Mouse (Mus musculus): ENCODE measurements at regions not wholly inside any gene's neighbourhood (a gene's known extent, or its start where the extent isn't known, plus 50 kb on each side); places are given as distances from the start of the nearest gene placed in this dataset.

GRCm38 (mm10) chr11:18821384-18821783 lies 197.4 kb downstream of the Meis1 start:
- DNase-seq: no peak

DNA sequence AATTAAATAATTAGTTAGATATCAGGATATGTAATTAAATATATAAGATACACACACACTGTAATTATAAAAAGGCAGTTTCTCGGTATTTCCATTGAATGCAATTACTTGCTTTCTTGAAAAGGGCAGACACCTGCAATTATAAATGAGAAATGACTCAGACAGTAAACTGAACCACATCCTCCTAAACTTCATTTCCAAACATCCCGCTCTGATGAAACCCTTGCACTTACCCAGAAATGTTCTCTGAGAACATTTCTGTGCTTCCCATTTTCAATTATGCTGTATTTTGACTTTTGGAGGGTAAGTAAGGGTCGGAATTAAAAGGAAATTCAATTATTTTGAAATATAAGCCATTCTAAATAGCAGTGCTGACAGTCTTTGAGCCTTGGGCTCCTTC lies 204.7 kb downstream of the Meis1 start:
- DNase-seq: no peak

DNA sequence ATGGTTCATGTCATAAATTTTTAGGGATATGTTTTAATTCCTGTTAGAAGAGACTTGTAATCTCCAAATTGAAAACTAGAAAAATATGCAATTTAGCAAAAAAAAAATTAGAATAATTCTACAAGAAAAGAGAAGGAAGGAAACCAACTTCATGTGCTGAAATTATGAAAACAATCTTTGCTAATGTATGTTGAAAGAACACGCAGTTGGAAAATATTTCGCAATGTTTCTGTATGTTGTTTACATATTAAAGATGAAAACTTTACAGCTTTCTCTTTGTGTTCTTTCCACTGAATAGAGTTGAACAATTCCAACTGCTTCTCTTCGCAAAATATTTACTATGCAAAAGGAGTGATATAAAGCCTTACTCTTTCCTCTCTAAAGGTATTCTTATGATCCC lies 251.3 kb downstream of the Meis1 start:
- no peak for DNase-seq

DNA sequence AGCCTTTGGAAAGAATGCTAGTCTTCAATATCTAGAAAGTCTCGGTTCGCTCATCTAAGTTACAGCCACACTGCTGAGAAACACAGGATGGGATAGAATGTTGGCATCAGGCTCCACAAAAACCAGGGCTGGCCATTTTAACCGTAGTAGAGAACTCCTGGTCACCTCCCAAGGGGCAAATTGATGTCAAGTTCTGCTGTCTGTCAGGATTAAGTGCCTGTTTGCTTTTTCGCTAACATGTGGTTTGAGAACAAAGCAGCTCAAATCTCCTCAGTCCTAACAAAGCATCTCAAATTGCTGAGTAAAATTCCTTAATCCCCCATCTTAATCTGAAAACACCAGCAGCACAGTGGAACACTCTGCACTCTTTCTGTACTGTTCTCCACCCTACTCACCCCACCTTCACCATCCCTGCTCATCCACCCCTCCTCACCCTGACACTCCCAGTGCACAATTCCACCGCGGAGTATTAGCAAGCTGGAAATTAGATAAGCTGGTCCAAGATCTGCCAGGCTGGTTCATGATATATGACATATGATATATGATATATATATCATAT lies 252.2 kb downstream of the Meis1 start:
- DNase-seq: no peak

DNA sequence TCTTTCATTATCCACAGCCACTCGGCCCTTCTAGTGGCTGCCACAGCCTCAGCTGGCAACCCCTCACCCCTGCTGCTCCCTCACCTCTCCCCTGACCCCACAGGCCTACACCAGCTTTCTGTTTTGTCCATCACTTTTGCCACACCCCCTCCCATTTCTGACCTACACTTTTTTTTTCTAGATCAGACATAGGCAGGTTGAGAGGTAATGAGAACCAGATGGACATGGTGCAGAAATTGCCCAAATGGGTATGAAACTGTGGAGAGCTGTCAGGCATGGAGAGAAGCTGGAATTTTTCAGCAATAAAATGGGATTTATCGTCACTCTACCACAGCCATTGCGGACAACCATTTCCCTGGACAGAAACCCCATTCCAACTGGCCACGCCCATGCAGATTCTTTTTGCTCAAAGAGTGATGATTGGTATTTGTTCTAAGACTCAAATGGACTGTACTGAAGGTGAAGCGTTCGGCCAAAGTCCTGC lies 260.2 kb downstream of the Meis1 start:
- DNase-seq: no peak

- DNase-seq: no peak
Measured at GRCm38 (mm10) chr11:18756576-18756975, 262.2 kb downstream of the Meis1 start.

GRCm38 (mm10) chr11:18754732-18755525 lies 263.9 kb downstream of the Meis1 start:
- DNase-seq: no peak

DNA sequence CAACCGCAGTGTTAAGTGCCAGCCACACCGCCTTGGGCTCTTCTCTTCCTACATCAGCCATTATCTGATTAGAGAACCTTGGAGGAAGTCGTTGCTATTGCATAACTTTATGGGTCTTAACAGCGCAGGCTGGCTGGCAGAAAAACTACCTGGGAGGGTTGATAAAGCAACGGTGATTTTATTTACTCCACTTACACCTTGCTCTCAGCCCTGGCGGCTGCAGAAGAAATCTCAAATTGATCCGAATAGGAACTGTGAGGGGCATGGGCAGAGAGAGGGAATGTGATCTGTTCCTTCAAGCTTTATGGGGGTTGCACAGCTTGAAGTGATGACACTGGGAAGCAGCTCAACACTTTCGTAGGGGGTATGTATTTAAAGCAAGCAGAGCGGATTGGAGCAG lies 264.9 kb downstream of the Meis1 start:
- DNase-seq: no peak

DNA sequence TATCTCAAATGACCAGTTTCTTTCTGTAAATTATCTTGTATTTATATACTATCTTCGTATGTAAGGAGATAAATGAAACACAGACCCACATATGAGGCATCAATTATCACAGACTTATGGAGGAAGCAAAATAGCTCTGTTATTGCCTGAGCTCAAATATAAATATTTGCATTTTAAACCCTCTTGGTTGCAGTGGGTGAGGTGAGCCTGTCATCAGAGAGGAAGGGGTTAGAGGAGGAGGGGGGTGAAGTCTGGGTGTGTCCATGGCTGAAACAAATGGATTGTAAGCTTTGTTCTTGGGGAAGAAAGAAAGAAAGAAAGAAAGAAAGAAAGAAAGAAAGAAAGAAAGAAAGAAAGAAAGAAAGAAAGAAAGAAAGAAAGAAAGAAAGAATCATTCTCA lies 265.5 kb downstream of the Meis1 start:
- no peak for DNase-seq

- no peak for DNase-seq
Measured at GRCm38 (mm10) chr11:18752512-18752911, 266.3 kb downstream of the Meis1 start.

DNA sequence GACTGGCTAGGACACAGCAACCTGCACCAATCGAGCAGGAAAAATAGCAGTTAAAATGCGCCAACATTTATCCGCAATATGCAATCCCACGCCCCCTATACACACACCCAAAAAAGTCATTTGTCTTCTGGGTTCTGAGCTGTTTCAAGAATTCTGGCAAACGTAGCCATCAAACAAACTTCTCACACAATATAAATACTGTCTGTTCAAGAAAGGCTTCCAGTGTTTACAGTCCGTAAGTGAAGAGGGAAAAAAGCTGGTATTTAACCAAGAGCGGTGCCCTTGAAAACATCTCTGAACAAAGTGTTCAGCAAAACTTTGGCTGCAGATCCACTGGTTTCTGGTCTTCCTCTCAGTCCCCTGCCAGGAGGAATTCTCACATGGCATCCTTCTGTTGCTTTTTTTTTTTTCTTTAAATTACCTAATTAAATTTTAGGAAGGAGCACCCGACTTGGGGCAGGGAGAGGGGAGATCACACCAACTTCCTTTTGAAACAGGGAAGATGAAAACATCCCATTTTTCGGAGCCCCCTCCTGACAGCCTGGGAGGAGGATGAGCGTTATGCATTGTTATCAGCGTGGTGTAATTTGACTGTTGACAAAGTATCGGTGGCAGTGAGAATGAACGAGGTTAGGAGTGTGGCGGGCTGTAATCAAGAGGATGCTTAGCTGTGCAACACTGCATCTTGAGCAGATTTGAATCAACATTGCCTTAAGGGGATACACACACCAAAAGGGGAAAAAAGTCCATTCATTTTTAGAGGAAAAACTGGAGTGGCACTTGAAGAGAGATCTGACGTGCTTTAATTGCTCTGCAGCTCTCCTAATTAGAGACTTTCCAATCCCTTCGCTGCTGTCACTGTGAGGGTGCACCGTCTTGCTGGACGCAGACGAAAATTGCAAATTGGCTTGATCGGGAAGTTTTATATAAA lies 267.6 kb downstream of the Meis1 start:
- DNase-seq: no peak

DNA sequence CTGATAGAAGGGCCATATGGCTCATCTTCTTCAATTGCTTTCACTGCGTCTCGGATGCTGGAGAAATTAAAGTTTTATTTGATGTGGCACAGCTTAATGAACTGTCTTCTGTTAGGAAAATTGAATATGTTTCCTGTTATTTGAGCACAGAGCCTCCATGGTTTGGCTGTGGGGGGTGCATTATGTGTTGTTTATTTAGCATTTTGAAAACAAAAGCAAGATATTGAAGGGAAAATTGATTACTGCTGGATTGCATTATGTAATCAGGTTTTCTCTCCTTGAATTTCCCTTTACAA lies 268.8 kb downstream of the Meis1 start:
- no peak for DNase-seq

DNA sequence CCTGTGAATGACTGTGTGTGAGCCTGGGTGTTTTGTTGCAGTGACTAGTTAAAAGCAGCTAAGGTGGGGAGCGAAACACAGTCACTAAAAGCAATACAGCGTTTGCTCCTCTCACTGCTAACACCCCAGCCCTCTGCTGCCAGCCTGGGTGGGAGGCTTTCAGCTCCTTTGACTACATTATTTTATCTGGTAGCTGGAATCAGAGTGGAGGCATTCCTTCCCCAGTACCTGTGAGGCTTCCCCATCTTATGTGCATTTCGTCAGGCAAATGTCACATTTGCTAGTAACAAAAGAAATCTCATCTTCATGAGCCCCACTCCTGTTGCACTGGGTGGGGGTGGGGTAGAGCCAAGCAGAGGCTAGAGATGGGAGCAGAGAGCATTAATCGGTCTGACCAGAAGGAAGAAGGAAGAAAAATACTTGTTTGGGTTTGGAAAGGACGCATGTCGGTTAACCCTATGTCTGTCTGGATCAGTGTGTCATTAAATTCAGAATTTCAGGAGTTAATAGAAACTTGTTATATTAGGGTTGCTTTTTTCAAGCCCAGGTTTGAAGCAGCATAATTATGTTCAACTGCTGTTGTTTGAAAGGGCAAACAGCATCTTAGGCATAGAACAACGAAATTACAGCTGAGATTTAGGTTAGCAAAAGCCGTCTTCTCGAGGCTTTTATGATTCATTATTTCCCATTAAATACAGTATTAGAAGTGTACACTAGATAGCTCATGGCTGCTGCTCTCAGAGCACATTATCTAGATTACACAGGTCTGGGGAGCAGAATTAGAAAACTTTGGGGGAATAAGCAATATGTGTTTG lies 269.3 kb downstream of the Meis1 start:
- DNase-seq: no peak

DNA sequence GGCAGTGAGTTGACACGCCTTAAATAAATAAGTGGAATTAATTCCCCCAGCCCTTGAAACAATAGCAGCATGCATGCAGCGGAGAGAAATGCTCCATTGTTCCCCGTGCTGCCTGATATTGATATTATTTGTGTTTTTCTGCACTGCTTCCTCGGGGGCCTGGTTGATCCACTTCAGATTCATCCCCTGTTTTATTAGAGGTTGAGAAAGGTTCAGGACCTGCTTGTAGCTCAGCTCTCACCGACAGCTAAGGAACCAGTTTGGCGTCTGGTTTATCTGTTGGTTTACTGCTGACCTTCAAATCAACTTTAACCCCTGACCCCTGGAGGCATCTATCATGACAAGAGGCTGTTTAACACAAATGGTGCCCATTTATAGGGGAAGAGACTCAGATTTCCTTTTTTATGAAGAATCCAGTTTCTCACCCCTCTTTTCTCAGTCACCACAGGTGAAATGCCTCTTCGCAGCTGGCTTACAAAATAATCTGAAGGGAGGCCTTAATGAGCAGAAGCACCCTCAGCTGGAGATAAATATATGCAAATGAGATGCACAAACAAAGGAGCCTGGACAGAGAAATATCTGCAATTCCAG lies 270.8 kb downstream of the Meis1 start:
- DNase-seq: no peak

- DNase-seq: no peak
Measured at GRCm38 (mm10) chr11:18747361-18747760, 271.4 kb downstream of the Meis1 start.

GRCm38 (mm10) chr11:18746486-18746885 lies 272.3 kb downstream of the Meis1 start:
- DNase-seq: no peak

DNA sequence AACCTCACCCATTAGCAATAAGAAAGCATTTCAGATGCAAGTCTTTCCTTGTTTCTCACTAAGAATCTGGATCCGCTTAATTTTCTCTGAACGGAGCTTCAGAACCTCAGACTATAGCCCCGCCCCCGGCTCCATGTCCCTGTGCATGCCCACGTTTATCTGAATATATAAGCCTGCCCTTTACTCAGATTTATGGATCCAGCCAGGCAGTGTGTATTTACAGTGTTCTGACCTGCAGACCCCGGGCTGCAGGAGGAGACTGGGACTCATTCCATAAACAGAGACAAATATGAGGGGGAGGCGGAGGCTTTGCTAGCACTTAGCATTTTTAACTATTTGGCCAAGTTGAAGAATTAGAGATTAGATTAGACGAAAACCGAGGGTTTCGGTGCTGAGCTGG lies 272.9 kb downstream of the Meis1 start:
- DNase-seq: no peak

DNA sequence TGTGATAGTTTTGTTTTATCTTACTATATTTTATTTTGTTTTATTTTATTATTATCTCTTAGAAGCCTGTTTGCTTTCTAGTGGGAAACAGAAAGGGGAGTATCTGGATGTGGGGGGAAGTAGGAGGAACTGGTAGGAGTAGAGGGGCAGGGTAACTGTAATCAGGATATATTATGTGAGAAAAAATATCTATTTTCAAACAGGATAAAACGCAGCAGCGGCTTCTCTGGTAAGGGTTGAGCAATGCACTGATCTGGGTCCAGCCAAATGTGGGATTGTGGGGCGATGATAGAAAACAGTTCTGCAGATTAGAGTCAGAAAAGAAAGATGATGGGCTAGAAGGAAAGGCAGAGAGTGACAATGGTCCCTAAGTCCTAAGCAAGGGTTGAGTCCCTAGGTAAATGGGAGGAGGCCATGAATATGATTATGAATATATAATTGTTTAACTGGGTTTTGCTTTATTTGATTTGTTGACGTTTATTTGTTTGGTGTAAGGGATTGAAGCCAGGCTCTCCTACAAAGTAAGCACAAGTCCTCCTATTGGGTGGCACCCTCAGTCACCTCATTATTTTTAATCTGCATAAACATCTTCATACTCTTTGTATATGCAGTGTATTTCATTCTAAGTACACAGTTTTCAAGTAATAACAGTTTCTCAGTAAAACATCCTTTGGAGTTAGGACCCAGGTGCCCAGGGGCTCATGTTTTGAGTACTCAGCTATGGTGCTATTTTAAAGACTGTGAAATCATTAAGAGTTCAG lies 283.7 kb downstream of the Meis1 start:
- no peak for DNase-seq

DNA sequence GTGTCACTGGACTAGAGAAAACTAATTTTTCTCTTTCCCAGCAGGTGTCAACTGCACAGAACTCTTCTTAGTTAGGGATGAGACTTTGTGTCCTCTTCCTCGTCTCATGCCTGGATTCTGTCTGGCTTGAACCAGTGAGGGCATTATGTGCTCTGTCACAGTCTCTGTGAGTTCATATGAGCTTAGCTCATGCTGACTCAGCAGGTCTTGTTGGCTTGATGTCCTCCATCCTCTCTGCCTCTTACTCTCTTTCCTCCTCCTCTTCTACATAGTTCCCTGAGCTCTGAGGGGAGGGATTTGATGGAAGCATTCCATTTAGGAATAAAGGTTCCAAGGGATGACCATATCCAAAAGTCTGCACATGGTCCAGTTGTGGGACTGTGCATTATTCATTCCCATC lies 284.7 kb downstream of the Meis1 start:
- no peak for DNase-seq

DNA sequence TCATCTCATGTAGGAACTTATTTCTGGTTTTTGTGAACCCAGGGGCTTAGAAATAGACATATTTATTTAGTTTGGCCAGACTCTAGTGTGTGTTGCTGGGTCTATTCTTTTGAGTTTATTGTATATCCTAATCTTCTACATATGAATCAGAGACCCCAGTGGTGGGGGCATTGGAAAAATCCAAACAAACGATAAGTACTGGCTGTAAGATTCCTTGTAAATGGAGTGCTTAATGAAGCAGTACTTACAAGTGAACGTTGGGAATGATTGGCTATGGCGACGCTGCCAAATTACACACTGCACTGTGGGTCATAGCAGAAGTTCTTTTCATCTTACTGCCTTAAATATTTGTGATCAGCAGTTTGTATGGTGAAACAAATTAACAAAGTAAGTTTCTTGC lies 289.0 kb downstream of the Meis1 start:
- DNase-seq: no peak

DNA sequence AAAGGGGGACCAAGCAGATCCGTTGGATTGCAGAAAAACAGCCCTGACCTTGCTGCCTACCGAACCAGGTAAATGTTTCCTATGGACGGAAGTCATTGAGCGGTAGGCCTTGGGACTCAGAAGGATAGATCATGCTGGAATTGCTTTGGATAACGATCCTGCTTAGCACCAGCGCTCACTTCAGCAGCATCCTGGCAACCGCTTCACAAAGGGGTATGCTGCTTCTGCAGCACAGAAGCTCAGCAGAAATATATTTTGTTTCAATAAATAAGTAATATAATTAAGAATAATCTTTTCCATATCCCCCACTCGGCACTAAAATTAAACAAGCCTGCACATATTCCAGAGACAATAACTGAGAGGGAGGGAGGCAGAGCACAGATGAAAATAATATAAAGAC lies 296.0 kb downstream of the Meis1 start:
- no peak for DNase-seq

- no peak for DNase-seq
Measured at GRCm38 (mm10) chr11:18715851-18716126, 303.0 kb downstream of the Meis1 start.
